Mouse (Mus musculus) skeletal muscle tissue, adult 2 months (tissue): Measurements from ENCODE around the gene Ift52.
"Not testable (repeated sequence)": the region's sequence is repeated elsewhere in the genome, so short reads cannot be mapped to it uniquely, and the experiment has no call there.

Source experiments
- DNase-seq: peaks from one replicate; pipeline ENCODE4 v3.0.0-alpha.2; 2012; ENCODE audit warnings: low read depth, low spot score

Ift52 gene

DNA sequence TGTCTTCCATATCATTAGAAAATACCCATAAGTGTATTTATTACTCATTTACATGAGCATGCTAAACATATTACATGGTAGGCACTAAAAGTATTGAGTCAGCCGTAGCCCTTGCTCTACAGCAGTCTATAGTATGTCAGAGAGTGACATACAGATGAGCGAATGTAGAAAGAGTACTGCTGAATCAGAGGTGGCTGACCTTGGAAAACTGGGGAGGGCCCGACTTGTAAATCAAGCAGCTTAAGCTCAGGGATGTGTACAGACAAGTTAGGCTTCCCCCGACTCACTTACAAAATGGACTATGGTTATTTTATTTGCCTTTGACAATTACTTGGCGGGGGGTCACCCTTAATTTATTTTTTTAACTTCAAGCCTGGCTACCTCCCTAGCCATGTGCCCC is 14.1 kb downstream of the Ift52 start:
- no peak for DNase-seq

GRCm38 (mm10) chr2:163031757-163032156 is 14.6 kb downstream of the Ift52 start:
- DNase-seq: no peak

GRCm38 (mm10) chr2:163032622-163033021 is 15.5 kb downstream of the Ift52 start:
- DNase-seq: no peak

GRCm38 (mm10) chr2:163039940-163040339 is 22.8 kb downstream of the Ift52 start:
- DNase-seq: no peak

DNA sequence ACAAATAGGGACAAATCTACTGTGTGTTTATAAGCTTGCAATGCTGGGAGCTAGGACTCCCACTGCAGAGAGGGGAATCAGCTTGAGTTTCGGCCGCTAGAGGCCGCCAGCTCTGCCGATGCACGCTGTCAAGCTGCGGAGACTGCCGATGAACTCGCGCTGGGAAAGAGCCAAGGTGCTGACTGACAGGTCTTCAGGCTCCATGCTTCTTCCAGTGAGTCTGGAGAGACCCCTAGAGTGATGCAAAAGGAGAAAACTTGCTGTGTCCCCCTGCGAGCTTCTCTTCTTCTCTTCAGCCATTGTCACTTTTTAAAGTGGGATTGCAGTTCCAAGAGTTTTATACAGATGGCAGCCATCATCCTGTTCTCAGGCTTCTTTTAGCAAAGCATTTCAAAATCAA is 31.0 kb downstream of the Ift52 start:
- DNase-seq: peak; percentile 22

DNA sequence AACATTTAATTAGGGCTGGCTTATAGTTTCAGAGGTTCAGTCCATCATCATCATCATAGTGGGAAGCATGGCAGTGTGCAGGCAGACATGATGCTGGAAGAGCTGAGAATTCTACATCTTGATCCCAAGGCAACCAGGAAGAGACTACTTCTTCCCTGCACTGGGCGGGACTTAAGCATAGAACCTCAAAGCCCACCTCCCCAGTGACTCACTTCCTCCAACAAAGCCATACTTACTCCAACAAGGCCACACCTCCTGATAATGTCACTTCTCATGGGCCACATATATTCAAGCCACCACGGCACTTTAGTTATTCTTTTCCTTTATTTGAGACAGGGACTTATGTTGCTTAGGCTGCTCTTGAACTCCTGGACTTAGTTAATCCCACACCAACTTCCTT is 32.0 kb downstream of the Ift52 start:
- no peak for DNase-seq

DNA sequence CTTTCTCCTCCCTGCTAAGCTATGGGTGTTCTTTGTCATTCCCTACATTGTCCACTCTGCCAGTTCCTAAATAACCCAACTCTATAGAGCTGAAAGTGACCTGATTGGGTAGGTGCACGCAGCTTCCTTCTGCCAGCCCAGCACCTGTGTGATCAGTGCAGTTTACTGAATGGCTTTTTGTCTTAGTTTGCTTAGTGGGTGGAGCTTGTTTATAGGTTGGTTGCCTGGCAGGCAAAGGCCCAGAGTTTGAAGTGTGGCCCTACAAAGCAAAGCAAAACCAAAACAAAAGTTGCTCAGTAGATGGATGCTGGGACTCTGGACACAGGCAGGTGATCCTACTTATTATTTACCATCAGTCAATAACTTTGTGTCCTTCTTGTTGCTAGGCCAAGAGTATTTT is 34.5 kb downstream of the Ift52 start:
- DNase-seq: no peak

DNA sequence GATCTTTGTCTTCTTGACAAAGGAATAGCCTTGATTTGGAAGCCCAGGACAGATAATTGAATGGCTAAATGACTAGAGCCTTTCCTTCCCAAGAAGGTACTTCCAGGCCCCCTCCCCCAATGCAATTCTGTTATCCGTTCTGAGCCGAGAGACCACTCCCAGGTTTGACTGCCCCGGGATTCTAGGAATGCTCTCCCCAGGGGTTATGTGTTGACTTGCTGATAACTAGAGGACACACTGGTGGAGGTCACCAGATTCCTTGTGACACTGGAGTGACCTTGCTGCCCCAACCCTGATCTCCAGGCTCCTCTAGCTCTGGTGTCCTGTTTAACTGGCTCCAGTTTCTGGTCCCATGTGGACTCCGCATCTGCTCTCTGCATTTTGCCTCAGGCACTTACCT is 34.9 kb downstream of the Ift52 start:
- DNase-seq: no peak

DNA sequence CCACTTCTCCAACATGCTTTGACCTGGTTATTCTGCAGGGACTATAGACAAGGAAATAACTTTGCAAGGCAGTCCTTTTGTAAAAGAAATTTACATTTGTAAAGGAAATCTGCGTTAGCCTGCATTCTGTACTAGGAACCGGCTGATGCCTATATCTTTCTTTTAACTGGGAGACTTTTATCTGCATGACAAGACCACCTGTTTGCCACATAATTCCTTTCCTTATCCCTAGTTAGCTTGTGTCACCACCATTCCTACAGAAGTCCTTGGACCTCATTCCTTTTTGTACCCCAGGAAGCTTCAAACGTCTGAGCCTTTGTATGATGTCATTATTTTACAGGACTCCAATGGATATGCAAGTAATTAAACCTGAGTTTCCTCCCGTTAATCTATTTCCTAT is 35.7 kb downstream of the Ift52 start:
- DNase-seq: no peak

DNA sequence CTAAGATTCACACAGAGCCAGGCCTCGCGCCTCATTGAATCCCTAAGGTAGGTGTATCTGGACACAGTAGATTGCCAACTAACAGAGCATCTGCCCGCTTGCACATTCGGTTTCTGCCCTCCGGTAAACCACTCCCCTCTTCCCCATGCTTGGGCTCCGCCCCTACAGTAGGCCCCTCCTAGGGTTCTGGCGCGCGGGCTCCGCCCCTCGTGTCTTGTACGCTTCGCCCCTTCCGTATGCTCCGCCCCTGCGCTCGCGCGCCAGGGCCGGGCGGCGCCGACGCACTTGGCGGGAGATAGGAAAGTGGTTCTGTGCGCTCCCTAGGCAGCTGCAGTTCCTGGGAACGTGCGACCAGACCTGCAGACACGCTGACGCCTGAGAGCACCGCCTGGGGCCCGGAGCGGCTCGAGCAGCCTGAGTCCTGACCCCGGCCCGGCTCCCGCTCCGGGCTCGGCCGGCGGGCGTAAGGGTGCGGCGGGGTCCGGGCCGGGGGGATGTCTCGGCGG is 37.2 kb downstream of the Ift52 start, which contains the start of gene Mybl2:
TSS of gene Mybl2 (plus strand) at position 353 of the 506 bp plus-strand sequence.
- peak; percentile 82 for DNase-seq

DNA sequence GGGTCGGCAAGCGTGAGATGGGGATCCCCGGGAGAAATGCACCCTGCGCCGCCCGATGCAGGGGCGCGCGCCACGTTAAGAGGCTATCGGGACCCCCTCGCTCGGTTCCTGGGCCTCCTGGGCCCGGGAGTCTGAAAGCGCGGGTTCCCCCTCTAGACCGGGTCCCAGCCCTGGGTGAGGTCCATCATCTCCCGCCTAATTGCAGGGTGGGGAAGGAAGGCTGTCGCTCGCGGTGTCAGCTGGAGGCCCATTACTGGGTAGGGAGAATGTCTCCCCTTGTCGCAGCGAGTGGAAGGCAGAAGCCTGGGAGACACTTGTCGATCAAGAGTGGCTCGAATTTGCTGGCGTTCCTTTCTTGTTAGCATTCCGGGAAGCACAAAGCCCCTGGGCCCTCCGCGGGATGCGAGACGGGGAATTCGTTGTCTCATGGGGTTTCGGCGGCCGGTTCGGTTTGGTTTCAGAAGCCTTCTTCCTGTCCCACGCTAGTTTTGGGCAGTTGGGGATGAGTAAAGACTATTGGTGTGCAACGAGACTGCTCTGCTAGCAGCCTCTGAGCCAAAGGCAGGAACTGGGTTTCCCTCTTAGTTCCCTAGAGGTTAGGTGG is 37.8 kb downstream of the Ift52 start:
- DNase-seq: no peak

DNA sequence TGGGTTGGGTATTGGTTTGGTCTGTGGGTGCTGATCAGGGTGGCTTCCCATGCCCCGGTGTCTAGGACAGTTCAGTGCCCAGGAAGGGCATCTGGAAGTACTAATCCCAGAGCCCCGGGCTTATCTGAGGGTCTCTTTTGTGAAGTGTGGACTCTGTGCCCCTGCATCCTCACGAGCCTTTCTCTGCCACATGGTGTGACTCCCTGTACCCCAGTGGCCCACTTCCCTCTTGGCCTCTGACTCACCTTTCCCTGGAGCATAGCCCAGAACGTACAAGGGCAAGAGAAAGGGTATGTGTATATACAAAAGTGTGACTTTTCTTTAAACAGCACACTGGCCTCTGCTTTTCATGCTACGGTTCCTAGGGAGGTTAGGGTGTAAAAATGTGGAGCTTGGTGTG is 38.6 kb downstream of the Ift52 start:
- DNase-seq: no peak

DNA sequence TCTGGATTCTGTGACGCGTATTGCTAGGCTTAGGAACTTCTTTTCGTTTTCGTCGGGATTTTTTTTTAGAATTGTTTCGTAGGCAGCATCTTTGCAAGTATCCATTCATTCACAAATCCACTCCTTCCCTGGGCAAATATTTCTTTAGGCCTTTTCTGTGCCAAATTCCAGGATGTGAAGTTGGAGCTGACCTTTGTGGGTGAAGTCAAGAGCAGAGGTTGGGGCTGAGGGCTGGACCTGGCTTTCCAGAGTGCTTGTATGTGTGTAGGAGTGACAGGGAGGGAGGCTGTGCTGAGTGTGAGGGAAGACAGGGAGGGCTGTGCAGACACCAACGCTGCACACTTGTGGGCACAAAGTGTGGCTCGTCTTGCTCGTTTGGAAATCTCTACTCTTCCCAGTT is 39.4 kb downstream of the Ift52 start:
- no peak for DNase-seq

- not testable (repeated sequence) for DNase-seq
Observed at GRCm38 (mm10) chr2:163058981-163059380, 41.8 kb downstream of the Ift52 start.

GRCm38 (mm10) chr2:163060630-163061029 is 43.5 kb downstream of the Ift52 start:
- no peak for DNase-seq

DNA sequence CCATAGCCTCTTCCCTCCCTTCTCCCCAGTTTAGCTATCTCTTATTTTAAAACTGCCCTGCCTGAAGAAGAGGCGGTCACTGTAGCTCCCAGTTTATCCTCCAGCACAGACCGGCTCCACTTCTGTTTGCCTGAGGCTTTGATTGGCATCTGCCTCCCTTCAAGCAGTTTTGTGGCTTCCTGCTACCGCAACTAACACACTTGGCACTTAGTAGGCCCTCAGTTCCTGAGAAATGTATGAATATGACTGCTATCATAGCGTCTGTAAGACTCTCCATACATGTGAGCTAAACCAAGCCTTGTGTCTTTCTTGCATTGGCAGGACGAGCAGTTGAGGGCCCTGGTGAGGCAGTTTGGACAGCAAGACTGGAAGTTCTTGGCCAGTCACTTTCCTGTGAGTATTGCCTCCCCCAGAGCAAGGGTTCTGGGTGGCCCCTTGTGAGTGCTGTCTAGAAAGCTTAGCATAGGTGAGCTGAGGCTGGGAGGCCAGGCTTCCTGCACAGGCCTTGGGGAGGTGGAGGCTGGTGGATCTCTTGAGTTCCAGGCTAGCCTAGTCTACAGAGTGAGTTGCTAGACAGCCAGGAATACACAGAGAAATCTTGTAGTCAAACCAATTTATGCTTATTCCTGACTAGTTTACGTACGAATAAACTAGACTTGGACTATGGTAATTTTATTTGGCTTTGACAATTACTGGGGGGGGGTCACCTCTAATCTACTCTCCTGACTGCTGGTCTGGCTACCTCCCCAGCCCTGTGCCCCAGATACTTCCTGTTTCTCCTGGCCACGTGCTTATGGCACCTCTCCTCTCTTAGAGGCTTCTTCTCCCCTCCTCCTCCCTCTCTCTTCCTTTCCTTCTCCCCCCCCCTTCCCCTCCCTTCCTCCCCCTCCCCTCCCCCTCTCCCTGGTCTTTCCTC is 44.3 kb downstream of the Ift52 start:
- no peak for DNase-seq

- DNase-seq: no peak
Observed at GRCm38 (mm10) chr2:163062119-163062508, 45.0 kb downstream of the Ift52 start.

- no peak for DNase-seq
Observed at GRCm38 (mm10) chr2:163066326-163066725, 49.2 kb downstream of the Ift52 start.

DNA sequence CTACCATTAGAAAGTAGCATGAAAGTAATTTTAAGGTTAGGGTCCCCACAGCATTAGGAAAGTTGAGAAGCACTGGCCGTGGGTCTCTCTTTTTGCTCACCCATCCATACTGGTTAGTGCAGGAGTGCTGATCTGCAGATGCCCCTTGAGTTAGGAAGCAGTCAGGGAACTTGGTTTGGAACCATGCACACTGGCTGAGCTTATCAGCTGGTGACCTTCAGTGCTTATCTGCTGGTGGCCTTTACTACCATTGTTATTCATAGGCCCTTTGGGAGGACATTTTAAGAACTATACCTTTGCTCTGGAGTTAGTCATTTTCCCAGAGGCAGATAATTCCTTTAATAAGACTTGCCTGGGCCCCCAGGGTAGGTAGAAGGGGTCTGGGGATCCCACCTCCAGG is 50.1 kb downstream of the Ift52 start:
- DNase-seq: no peak

- no peak for DNase-seq
Observed at GRCm38 (mm10) chr2:163070213-163070612, 53.1 kb downstream of the Ift52 start.

GRCm38 (mm10) chr2:163071590-163071989 is 54.4 kb downstream of the Ift52 start:
- no peak for DNase-seq

DNA sequence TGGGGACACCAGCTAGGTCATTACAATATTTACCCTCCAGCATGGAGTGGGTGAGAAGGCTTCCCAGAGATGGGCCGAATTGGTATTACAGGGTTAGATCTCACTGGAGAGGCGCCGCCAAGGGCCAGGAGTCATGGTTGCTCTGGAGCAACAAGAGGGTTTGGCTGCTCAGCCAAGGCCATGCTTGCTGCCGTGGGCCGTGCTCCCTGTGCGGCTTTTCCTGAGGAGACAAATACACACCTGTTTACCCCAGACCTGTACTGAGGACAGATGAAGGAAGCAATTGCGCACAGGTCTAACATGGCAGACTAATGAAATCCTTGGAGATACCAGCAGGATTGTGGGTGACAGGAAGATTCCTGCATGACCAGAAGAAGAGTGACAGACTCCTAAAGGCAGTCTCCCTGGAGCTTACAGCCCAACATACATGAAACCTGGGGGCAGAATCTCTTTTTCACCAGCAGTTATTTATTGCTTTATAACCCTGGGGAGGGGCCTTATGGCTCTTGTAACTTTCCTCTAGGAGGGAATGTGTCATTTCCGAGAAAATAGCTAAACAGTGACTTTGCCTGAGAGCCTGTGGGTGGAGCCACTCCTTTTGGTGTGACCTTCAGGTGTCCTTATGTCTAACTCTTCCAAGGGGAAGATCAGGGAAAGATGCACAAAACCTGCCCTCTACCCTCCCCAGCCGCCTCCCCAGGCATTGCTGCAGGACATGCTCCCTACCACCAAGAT is 56.0 kb downstream of the Ift52 start:
- DNase-seq: no peak
